Mouse (Mus musculus) liver, embryonic 13.5 days (tissue): ENCODE data around the gene Fbf1. TPM values are rescaled to one million over a fixed set of nuclear protein-coding genes. Genes with fewer than 3 reads are reported as not detected.
A peak's percentile ranks its signal among the peaks of the same experiment; 100 is the strongest.

Source experiments
- ATAC-seq: fragments of 200-750 bp; cut with Nextera tagmentation; 2 replicates; pipeline ENCODE4 v1.8.0; 2017; ENCODE audit warnings: low read depth, mild to moderate bottlenecking, moderate number of reproducible peaks, moderate library complexity
- DNase-seq: peaks from one replicate; pipeline ENCODE4 v3.0.0; 2022
- H3K27ac ChIP-seq: fragments of 300-500 bp; sonication (generic); 2 replicates; pipeline ENCODE4 v1.5.1; 2015; ENCODE audit warnings: moderate library complexity, mild to moderate bottlenecking, inconsistent platforms
- H3K27me3 ChIP-seq: fragments of 300-500 bp; sonication (generic); 2 replicates; pipeline ENCODE4 v1.6.1; 2015; ENCODE audit warnings: mild to moderate bottlenecking, inconsistent platforms
- H3K36me3 ChIP-seq: fragments of 300-500 bp; sonication (generic); 2 replicates; pipeline ENCODE4 v1.6.1; 2015; ENCODE audit warnings: mild to moderate bottlenecking, inconsistent platforms
- H3K4me1 ChIP-seq: fragments of 300-500 bp; sonication (generic); replicated peaks from 2 replicates; pipeline ENCODE4 v1.6.1; 2015; ENCODE audit warnings: inconsistent platforms
- H3K4me2 ChIP-seq: fragments of 300-500 bp; sonication (generic); 2 replicates; pipeline ENCODE4 v1.6.1; 2015; ENCODE audit warnings: inconsistent platforms, mild to moderate bottlenecking, moderate library complexity
- H3K4me3 ChIP-seq: fragments of 300-500 bp; sonication (generic); replicated peaks from 2 replicates; pipeline ENCODE4 v1.5.1; 2015; ENCODE audit warnings: mild to moderate bottlenecking, inconsistent platforms
- H3K9ac ChIP-seq: fragments of 300-500 bp; sonication (generic); 2 replicates; pipeline ENCODE4 v1.6.1; 2015; ENCODE audit warnings: mild to moderate bottlenecking, inconsistent platforms
- H3K9me3 ChIP-seq: fragments of 300-500 bp; sonication (generic); replicated peaks from 2 replicates; pipeline ENCODE4 v1.6.1; 2016; ENCODE audit warnings: inconsistent platforms
- WGBS: fragments of 180-500 bp; shearing (Covaris S2); methylation state at CpG from one replicate; pipeline ENCODE4 v1.1.7; 2015; ENCODE audit not compliant: insufficient replicate concordance; 5-methylcytosine and 5-hydroxymethylcytosine counted together
- polyA plus RNA-seq: library from polyadenylated mRNA; unstranded; fragments of >200 nt; fragmentation: Nextera tagmentation; extraction: Ambion mirVana; gene quantifications from 2 replicates; pipeline ENCODE4 v1.2.1, GENCODE M21; 2015

Fbf1 gene
- polyA plus RNA-seq, 1 experiment from 2014 or later, result 7.0 TPM

- ATAC-seq, result no peak
- no peak overlapping the region for H3K4me2 ChIP-seq
- H3K4me1 ChIP-seq, result peaks cover 7% of the 10 kb centered on the region
- no peak overlapping the region for H3K4me3 ChIP-seq
- no peak overlapping the region for H3K9ac ChIP-seq
- no peaks in the 10 kb centered on the region for H3K27me3 ChIP-seq
- H3K27ac ChIP-seq, result no peak overlapping the region
- DNase-seq, result no peak
- H3K36me3 ChIP-seq, result peaks cover 8% of the 10 kb centered on the region
- H3K9me3 ChIP-seq, result 0 out of 2 replicates have a peak, but pooled peaks cover 3% of the 10 kb centered on the region
Observed at GRCm38 (mm10) chr11:116117819-116118218, 50.1 kb downstream of the Fbf1 start.

GRCm38 (mm10) chr11:116117241-116117640 lies 50.7 kb downstream of the Fbf1 start:
- WGBS, result 43% methylated on average over 12 of the region's 12 CpGs
- DNase-seq (no peak), ATAC-seq (peak; percentile 48; the same call in 1 of the 2 replicates)
- H3K9me3 ChIP-seq, result 0 out of 2 replicates have a peak, but pooled peaks cover 3% of the 10 kb centered on the region
- peaks cover 3% of the 10 kb centered on the region for H3K36me3 ChIP-seq
- H3K9ac ChIP-seq, result no peak overlapping the region
- no peak overlapping the region for H3K4me3 ChIP-seq
- H3K4me1 ChIP-seq, result peaks cover 7% of the 10 kb centered on the region
- H3K27ac ChIP-seq, result no peak overlapping the region; the same call in 1 of the 2 replicates
- no peak overlapping the region for H3K4me2 ChIP-seq
- H3K27me3 ChIP-seq, result 0 out of 2 replicates have a peak, but pooled peaks cover under 1% of the 10 kb centered on the region

- Histone ChIP-seq H3K27ac (no peak overlapping the region), H3K4me2 (no peak overlapping the region), H3K9me3 (no peaks in the 10 kb centered on the region), H3K4me1 (peaks cover 38% of the 10 kb centered on the region), H3K27me3 (peaks cover 55% of the 10 kb centered on the region), H3K4me3 (no peak overlapping the region), H3K36me3 (no peaks in the 10 kb centered on the region), H3K9ac (no peak overlapping the region)
- ATAC-seq (no peak), DNase-seq (no peak)
- WGBS, result 86% methylated on average over 19 of the region's 19 CpGs
Observed at GRCm38 (mm10) chr11:116111611-116112203, 56.3 kb downstream of the Fbf1 start.

GRCm38 (mm10) chr11:116111067-116111466 lies 56.9 kb downstream of the Fbf1 start:
- Histone ChIP-seq H3K4me3 (no peak overlapping the region), H3K9ac (no peak overlapping the region), H3K27ac (no peak overlapping the region), H3K9me3 (no peaks in the 10 kb centered on the region), H3K4me1 (peaks cover 44% of the 10 kb centered on the region), H3K4me2 (0 out of 2 replicates have a peak overlapping the region, but pooled peaks have one; percentile 69), H3K36me3 (no peaks in the 10 kb centered on the region), H3K27me3 (peaks cover 62% of the 10 kb centered on the region)
- DNase-seq, result no peak
- ATAC-seq, result no peak
- WGBS, result 67% methylated on average over 4 of the region's 4 CpGs

- Histone ChIP-seq H3K9ac (peak overlapping the region; percentile 62), H3K36me3 (no peaks in the 10 kb centered on the region), H3K9me3 (no peaks in the 10 kb centered on the region), H3K27me3 (peaks cover 67% of the 10 kb centered on the region), H3K4me2 (peak overlapping the region; percentile 69), H3K4me1 (peaks cover 49% of the 10 kb centered on the region), H3K27ac (peak overlapping the region; percentile 18; the same call in 1 of the 2 replicates), H3K4me3 (peak overlapping the region; percentile 59)
- DNase-seq (no peak), ATAC-seq (no peak)
- WGBS, result 23% methylated on average over 10 of the region's 10 CpGs
Observed at GRCm38 (mm10) chr11:116110540-116110939, 57.4 kb downstream of the Fbf1 start.

GRCm38 (mm10) chr11:116110131-116110530 lies 57.8 kb downstream of the Fbf1 start:
- Histone ChIP-seq H3K4me3 (peak overlapping the region; percentile 59), H3K4me1 (peaks cover 54% of the 10 kb centered on the region), H3K36me3 (no peaks in the 10 kb centered on the region), H3K27me3 (peaks cover 69% of the 10 kb centered on the region), H3K4me2 (peak overlapping the region; percentile 69), H3K27ac (peak overlapping the region; percentile 18), H3K9ac (peak overlapping the region; percentile 62), H3K9me3 (no peaks in the 10 kb centered on the region)
- ATAC-seq (peak; percentile 21; the same call in 1 of the 2 replicates), DNase-seq (no peak)
- 3% methylated on average over 30 of the region's 35 CpGs for WGBS

GRCm38 (mm10) chr11:116109441-116110081 lies 58.4 kb downstream of the Fbf1 start:
- peak overlapping the region; percentile 69 for H3K4me2 ChIP-seq
- peak overlapping the region; percentile 59 for H3K4me3 ChIP-seq
- no peaks in the 10 kb centered on the region for H3K36me3 ChIP-seq
- H3K9me3 ChIP-seq, result no peaks in the 10 kb centered on the region
- 0 out of 2 replicates have a peak overlapping the region, but pooled peaks have one; percentile 18 for H3K27ac ChIP-seq
- peaks cover 59% of the 10 kb centered on the region for H3K4me1 ChIP-seq
- H3K9ac ChIP-seq, result peak overlapping the region; percentile 62
- WGBS, result under 1% methylated on average over 70 of the region's 70 CpGs
- peaks cover 69% of the 10 kb centered on the region for H3K27me3 ChIP-seq
- peak; percentile 11; the same call in 1 of the 2 replicates for ATAC-seq
- DNase-seq, result no peak

GRCm38 (mm10) chr11:116108464-116109137 lies 59.4 kb downstream of the Fbf1 start:
- WGBS, result 24% methylated on average over 23 of the region's 23 CpGs
- no peak overlapping the region for H3K9ac ChIP-seq
- no peak for ATAC-seq
- no peak overlapping the region for H3K27ac ChIP-seq
- H3K27me3 ChIP-seq, result peaks cover 69% of the 10 kb centered on the region
- H3K4me1 ChIP-seq, result peaks cover 69% of the 10 kb centered on the region
- no peaks in the 10 kb centered on the region for H3K9me3 ChIP-seq
- DNase-seq, result no peak
- H3K36me3 ChIP-seq, result no peaks in the 10 kb centered on the region
- H3K4me2 ChIP-seq, result peak overlapping the region; percentile 69
- peak overlapping the region; percentile 59 for H3K4me3 ChIP-seq

GRCm38 (mm10) chr11:116107777-116108285 lies 60.1 kb downstream of the Fbf1 start:
- H3K36me3 ChIP-seq, result no peaks in the 10 kb centered on the region
- H3K9ac ChIP-seq, result no peak overlapping the region
- DNase-seq, result no peak
- no peaks in the 10 kb centered on the region for H3K9me3 ChIP-seq
- H3K27ac ChIP-seq, result no peak overlapping the region
- ATAC-seq, result no peak
- peaks cover 77% of the 10 kb centered on the region for H3K4me1 ChIP-seq
- H3K4me2 ChIP-seq, result peak overlapping the region; percentile 69
- 55% methylated on average over 19 of the region's 19 CpGs for WGBS
- peaks cover 69% of the 10 kb centered on the region for H3K27me3 ChIP-seq
- H3K4me3 ChIP-seq, result no peak overlapping the region

DNA sequence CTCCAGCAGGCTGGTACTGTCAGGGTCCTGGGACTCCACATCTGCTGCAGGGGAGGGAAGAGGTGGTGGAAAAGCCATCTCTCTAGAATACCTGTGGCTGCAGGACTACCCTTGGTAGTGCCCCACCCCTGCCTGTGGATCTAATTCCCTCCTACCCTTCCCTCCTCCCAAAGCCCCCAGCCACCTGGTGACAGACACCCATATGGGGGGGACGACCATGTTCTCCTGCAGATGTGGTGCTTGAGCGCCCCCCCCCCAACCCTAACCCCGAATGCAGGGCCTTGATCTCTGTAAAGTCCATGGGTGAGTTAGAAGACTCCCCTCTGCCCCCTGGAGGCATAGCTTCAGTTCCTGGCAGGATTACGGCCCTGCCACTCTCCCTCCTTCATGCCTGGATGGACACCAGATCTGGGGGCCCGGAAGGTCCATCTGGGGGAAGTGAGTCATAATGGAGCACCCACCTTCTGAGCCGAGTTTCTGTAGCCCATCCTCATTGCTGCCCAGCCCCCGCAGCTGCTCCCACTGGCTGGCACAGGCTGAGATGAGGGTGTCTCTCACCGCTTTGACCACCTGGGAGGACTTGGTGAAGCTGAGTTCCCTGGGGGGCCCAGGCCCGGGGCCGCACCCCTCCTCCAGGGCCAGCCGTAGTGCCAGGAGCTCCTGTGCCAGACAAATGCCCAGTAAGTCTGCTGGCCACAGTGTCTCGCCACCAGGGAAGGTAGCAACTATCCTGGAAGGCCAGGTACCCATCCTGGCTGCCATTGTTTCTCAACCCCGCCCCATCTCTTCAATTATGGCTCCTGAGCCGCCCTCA lies 60.8 kb downstream of the Fbf1 start:
- Histone ChIP-seq H3K4me3 (no peak overlapping the region), H3K27ac (no peak overlapping the region), H3K36me3 (no peaks in the 10 kb centered on the region), H3K9me3 (no peaks in the 10 kb centered on the region), H3K27me3 (peaks cover 68% of the 10 kb centered on the region), H3K4me1 (peaks cover 82% of the 10 kb centered on the region), H3K4me2 (peak overlapping the region; percentile 8; the same call in 1 of the 2 replicates), H3K9ac (no peak overlapping the region)
- ATAC-seq (no peak), DNase-seq (no peak)
- WGBS, result 41% methylated on average over 14 of the region's 14 CpGs
